Mouse (Mus musculus) WW6 (cell line): ENCODE data around the gene Gm38392.

Experiments used
- DNase-seq: peaks from one replicate; pipeline ENCODE4 v3.0.0-alpha.2; 2013; ENCODE audit warnings: low read depth, low spot score

Gene Gm38392

DNA sequence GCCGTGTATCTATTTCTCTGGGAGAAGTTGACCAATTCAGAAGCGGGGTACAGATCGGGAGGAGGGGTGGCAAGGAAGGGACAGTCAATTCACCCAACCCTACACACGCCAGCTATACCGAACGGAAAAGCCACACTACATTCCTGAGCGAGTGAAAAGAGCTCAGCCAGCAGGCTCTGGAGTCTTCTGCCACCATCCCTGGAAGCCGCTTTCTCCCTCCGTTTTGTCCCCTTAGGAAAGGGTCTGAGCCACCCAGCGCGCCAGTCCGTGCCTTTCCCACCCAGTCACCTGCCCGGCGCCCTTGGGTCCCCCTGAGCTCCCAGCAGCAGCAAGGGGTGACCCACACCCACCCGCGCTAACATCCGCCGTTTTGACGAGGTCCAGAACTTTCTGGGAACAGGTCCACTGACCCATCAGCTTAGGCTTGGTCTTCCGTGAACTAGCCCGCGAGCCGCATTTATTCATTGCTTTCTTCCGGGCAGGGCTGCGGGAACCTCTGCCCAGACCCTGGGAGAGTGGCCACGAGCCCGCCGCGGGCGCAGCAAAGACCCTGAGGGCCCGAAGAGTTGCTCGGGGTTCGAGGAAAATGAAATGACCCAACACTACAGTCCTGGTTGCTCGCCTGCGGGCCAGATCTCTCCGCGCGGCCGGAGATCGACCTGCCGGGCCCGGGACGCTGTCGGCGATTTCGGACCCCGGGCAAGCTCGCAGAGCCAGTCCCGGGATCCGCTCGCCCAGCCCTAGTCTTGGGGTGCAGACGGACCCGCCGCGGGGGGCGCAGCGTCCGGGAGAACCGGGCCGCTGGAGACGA lies 86.6 kb downstream of the Gm38392 start:
- DNase-seq, result no peak

DNA sequence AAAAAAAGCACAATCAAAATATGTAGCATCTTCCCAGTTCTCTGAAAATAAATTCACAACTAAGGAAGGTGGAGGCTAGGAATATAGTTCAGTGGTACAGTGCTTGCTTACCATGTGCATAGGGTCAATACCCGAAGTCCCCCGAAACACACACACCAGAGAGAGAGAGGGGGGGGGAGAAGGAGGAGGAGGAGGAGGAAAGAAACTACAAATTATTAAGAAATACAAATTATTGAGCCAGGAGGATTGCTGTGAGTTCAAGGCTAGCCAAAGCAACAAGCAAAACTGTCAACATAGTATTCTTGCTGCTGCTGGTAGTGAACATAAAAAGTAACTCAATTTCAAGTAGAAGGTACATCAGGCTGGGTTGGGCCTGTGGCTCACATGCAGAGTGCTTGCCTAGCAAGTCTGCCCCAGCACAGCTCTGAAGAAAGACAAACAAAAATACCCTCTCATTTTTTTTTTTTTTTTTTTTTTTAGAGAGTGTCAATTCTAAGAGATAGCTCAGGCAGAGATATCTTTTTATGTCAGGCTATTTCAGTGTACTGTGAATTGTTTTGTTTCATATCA lies 87.4 kb downstream of the Gm38392 start:
- no peak for DNase-seq

DNA sequence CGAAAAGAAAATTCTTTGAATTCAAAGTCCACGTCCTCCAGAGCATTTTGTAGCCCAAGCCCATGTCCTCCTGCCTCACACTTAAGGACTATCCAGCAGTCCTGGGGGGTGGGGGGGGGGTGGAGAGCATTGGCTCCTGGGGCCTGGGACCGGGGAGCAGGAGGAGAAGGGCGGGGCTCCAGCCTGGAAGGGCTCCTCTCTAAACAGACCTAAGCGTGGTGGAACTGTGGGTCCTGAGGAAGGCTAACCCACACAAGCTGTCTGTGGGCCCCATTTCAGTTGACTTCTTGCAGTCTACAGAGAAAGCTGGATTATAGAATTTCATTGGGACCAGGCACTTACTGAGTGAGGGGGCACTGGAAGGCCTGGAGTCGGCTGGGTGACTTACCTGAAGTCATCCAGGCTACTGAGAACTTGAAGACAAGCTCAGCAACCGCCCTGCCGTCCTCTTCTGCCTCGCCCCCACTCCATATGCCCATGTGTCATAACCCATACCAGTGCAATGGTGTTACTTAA lies 88.4 kb downstream of the Gm38392 start:
- no peak for DNase-seq

DNA sequence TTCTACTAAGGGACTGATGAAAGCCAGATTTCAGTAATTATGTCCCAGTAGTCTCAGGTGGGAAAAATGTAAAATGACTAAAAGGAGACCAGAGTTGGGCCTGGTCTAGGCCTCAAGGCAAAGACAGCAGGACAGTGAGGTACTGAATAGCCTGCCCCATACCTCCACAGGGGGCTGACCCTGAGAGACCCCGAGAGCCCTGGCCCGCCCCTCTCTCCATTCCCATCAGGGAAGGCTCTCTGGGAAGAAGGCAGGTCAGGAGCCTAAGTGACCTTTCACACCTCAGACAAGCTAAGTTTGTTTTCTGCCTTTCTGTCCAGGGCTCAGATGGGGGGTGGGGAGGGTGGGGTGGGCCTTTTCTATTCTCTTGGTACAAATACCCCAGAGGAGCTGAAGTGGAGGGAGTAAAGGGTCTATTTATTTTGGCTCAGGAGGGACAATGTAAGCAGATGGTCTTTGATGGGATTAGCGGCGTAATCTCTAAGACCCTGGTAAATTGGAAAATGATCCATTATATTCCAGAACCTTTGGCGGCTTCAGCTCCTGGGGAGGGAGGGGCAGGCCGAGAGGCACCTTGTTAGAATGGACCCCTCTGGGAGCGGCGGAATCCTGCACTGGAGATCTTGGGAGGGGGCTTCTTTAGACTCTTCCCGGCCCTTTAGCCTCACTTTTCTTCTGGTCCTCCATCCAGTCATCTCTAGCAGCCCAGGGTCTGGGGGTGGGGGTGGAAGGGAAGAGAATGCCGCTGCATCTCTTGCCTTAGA lies 89.1 kb downstream of the Gm38392 start:
- DNase-seq, result no peak
